Mouse (Mus musculus): ENCODE results near the gene Hlcs.

The Hlcs gene

DNA sequence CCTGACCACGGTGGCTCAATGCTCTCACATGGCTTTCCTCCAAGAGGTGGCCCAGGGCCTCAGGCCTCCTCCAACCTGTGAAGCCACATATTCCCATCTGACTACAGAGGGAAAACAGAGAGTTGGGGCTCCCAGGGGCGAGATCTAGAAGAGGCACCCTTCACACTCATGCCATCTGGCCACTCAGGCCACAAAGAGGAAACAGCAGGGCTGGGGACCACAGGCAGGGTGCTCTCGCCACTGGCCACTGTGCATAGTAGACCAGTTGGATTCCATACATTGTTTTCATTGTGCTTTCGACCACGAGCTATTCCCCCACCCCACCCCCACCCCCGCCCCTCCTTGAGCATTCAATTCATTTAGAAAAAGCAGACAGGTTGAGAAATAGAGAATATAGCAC, 151.4 kb downstream of the Hlcs start:
- no peak for DNase-seq (ENCODE audit: low spot score in 2 of 2)

DNA sequence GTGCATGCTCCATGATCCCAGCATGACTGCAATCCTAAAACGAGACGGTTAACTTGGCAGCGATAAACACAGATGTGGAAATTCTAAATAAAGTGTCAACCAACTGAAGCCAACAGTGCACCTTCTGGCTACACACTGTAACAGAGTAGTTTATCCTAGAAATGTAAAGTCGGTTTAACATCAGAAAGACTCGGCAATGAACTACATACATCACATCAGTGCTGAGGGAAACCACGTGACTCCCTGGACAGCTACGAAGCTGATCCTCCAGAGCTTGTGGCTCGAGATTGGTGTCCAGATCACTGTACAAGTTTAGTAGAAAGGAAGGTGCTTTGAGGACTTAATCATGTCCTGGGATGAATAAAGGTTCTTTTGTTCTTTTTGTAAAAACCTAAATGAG, 155.6 kb downstream of the Hlcs start:
- DNase-seq (ENCODE audit: low spot score in 2 of 2), result no peak

- peak in 1 of 2 experiments; percentile 13 for DNase-seq (ENCODE audit: low spot score in 2 of 2)
Observed at GRCm38 (mm10) chr16:94155041-94155653, 158.2 kb downstream of the Hlcs start.

- no peak for DNase-seq (ENCODE audit: low spot score in 2 of 2)
Observed at GRCm38 (mm10) chr16:94150125-94151103, 163.0 kb downstream of the Hlcs start.

DNA sequence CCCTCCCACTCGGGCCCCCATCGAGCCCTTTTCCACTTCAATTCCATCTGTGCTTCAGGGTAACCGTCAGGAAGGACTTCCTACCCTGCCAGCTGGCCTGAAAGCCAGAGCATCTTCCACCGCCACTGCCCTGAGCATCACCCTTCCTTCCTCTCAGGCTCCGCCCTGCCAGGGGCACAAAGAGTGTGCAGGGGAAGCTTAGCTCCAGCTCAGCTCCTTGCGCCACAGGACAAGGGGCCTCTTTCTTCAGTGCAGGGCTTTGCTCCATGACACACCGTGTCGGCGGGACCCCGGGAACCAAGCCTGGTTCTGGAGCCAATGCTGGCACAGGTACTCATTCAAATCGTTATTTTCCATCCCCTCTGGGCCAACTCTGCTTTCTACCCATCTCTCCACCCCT, 165.2 kb downstream of the Hlcs start:
- DNase-seq (ENCODE audit: low spot score in 2 of 2), result no peak

DNA sequence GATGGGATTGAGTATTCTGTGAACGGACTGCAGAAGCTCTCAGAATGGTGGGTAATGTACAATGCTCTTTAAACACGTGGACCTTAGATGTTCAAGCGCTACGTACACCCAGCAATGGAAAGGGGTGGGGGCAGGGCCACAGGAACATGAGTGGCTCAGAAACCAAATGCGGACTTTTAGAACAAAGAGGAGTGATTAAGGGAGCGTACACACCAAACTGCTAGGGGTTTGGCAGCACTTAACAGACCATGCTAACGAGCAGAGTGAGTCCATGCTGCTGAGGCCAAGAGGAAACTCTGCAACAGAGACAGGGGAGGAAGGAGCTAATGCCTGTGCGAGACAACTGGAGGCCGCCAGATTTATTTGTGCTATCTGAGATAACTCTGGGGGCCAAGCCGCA, 170.0 kb downstream of the Hlcs start:
- DNase-seq (ENCODE audit: low spot score in 2 of 2), result no peak

- no peak for DNase-seq (ENCODE audit: low spot score in 2 of 2)
Observed at GRCm38 (mm10) chr16:94140746-94141145, 172.6 kb downstream of the Hlcs start.

GRCm38 (mm10) chr16:94134218-94134617, 179.2 kb downstream of the Hlcs start:
- no peak for DNase-seq (ENCODE audit: low spot score in 2 of 2)

- DNase-seq (ENCODE audit: low spot score in 2 of 2), result no peak
Observed at GRCm38 (mm10) chr16:94128236-94128835, 185.0 kb downstream of the Hlcs start.

DNA sequence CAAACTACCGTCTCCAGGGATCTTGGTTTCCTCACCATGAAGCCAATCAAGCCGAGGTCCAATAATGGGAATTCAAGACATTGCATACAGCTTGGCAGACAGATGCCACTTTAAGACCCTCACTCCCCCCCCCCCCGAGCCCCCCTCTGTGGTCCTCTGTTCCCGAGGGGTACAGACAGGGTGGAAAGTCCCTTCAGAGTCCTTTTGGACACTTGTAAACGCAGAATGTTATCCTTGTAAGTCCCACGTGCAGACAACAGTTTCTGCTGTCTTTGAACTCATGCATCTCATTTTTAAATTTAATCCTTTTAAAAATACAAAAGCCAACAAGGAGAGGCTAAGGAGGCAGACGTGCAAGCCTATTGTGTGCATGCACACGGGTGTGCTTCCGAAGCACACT, 187.2 kb downstream of the Hlcs start:
- DNase-seq (ENCODE audit: low spot score in 2 of 2), result no peak

- no peak for DNase-seq (ENCODE audit: low spot score in 2 of 2)
Observed at GRCm38 (mm10) chr16:94125172-94125981, 188.0 kb downstream of the Hlcs start.

DNA sequence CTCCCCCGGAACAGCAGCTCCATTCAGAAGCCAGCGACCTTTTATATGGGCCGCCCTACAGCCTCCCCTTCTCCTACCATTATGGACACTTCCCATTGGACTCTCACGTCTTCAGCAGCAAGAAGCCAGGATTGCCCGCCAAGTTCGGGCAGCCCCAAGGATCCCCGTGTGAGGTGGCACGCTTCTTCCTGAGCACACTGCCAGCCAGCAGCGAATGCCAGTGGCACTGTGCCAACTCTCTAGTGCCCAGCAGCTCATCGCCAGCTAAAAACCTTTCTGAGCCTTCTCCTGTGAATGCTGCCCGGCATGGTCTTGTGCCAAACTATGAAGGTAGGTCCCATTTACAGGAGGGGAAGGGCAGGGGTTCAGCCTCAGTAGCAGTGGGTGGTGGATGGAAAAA, 190.1 kb downstream of the Hlcs start:
- no peak for DNase-seq (ENCODE audit: low spot score in 2 of 2)

DNA sequence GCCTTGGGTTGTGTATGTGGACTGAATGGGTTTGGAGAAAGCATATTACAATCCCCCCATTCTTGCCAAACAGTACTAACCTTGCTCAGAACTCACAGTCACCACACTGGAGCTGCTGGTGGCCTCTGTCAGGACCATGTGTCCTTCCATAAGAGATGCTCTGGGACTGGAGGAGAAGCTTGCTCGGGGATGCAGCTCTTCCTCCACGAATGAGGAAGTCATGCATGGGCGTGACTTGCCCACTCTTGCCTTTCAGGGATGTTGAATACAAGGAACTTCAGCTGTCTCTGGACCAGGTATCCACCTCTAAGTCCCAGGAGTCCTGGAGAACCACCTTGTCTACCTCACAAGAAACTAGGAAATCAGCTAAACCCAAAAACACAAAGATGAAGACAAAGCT, 191.0 kb downstream of the Hlcs start:
- DNase-seq (ENCODE audit: low spot score in 2 of 2), result no peak

- DNase-seq (ENCODE audit: low spot score in 2 of 2), result no peak
Observed at GRCm38 (mm10) chr16:94118394-94118793, 195.0 kb downstream of the Hlcs start.

GRCm38 (mm10) chr16:94117333-94117732, 196.0 kb downstream of the Hlcs start:
- no peak for DNase-seq (ENCODE audit: low spot score in 2 of 2)

GRCm38 (mm10) chr16:94114693-94115092, 198.7 kb downstream of the Hlcs start:
- no peak for DNase-seq (ENCODE audit: low spot score in 2 of 2)

GRCm38 (mm10) chr16:94113160-94113559, 200.2 kb downstream of the Hlcs start:
- DNase-seq (ENCODE audit: low spot score in 2 of 2), result no peak

GRCm38 (mm10) chr16:94097724-94098455, 215.5 kb downstream of the Hlcs start:
- no peak for DNase-seq (ENCODE audit: low spot score in 2 of 2)

DNA sequence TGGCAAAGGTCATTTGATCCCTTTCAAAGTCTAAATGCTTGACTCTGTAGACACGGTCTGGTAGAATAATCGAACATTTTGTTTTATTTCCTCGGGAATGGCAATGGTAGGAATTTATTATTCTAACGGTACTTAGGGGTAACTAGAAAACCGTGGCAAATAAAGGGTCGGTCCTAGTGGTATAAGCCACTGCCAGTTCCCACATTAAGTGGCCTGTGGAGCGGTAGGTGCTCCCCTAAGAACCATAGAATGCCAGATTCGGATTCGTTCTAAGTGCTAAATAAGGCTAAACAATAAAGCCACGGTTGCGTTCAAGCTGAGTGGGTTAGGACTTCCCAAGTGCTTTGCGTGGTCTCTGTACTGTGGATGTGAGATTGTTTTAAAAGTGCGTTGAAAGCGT, 216.9 kb downstream of the Hlcs start:
- no peak for DNase-seq (ENCODE audit: low spot score in 2 of 2)

DNA sequence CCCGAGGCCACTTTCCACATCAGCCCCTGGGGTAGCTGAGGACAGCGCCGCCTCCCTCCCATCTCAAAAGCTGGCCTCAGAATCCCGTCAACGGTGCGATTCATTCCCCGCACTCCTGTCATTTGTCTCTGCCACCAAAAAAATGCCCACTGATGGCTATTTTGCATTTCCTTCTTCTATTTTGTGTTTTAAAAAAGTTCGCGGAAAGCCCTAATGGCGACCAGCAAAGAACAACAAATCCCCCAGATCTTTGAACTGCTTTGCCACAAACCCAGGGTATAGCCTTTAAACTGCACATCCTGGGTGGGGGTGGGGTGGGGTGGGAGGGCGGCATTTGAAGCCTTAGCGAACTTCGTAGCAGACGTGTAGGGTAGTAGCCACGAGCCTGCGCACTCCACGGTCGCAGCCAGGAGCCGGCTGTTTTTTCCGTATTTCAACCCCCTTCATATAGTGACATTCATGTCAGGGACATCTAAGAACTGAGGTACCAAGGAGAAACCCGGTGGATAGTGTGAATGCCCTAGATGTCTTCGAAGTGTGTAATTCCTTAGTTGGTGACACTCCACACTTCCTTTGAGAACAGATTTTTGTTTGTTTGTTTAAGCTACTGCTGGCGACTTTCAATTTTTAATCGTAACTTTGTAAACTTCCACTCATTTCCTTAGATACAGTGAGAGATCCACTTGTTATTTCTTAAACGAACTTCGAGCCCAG, 218.1 kb downstream of the Hlcs start:
- no peak for DNase-seq (ENCODE audit: low spot score in 2 of 2)
